Mouse (Mus musculus): ENCODE results near the gene Adgrl4. TPM values are rescaled to one million over a fixed set of nuclear protein-coding genes. Genes with fewer than 3 reads are reported as not detected.
A peak's percentile ranks its signal among the peaks of the same experiment; 100 is the strongest.

The Adgrl4 gene
- total RNA-seq, 2 experiments from 2014 or later = 76.3 to 113 TPM

DNA sequence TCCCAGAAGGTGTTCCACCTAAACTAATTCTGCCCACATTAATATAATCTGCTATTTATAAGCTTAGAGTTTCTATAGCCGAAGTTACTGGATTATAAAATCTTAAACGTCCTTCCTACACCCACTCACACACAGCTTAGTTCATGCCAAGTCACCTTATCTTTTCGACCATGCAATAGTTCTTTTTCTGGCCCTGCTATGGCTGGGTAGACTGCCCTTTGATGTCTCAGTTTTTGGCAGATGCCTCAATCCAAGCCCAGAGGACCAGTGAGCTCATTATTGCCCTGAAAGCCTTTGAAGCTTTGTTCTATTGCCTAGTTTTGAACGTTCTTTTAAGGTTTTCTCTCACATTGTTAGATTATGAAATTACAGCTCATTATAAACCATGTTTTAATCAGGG lies 27.5 kb downstream of the Adgrl4 start:
- intact Hi-C loops (cut with DNase I) = no loop called here
- no peak for DNase-seq

DNA sequence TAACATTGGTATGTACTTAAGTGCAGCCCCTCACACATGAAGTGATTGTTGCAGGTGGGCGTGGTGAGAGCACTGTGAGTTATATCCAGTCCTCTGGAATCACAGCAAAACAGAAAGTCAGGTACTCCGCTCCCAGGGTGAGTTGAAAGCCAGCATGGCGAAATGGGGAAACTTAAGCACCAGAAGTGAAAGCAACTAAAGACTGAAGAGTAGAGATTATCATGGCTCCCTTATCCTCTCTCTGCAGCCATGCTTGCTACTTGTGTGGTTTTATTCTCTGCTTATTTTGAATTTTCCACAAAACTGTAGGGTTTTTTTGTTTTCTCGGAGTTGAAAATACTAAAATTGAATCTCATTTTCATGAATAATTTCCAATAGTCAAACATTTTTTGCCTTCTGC lies 51.2 kb downstream of the Adgrl4 start:
- intact Hi-C loops (cut with DNase I) = no loop called here
- DNase-seq = no peak

DNA sequence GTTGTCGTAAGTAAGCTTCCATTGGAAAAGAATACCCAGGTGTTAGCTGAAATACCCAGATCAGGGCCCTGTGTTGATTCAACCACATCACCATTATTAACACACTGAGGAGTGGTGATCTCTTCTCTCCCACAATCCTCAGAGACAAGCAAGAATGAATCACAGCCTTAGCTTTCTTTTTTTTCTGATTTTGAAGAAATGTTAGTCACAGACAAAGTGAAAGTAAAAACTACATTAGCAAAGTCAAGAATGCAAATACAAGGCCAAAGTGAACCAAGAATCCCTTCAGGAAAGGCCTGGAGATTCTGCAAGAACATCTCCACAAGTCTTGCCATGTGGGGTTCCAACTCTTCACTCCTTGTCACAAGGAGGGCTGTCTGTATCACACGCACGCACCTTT lies 67.9 kb downstream of the Adgrl4 start:
- no peak for DNase-seq
- intact Hi-C loops (cut with DNase I) = loop anchor here (5.0 kb wide), 1 partner anchor 78 kb away; no protein-coding TSS in a partner anchor

DNA sequence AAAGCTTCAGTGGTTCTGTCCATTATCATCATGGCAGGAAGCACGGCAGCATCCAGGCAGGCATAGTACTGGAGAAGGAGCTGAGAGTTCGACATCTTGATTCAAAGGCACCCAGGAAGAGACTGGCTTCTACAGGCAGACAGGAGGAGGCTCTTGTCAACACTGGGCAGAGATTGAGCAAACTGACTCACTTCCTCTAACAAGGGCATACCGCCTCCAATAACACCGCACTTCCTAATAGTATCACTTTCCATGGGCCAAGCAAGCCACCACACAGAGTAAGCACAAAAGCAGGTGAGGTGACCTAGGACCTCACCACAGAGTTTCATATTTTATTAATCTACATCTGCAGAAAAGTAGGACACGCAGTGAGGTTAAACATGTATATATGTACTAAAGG lies 73.5 kb downstream of the Adgrl4 start:
- intact Hi-C loops (cut with DNase I) = no loop called here
- DNase-seq = no peak

GRCm38 (mm10) chr3:151547182-151547581 lies 109.5 kb downstream of the Adgrl4 start:
- intact Hi-C loops (cut with DNase I) = no loop called here
- DNase-seq = no peak

DNA sequence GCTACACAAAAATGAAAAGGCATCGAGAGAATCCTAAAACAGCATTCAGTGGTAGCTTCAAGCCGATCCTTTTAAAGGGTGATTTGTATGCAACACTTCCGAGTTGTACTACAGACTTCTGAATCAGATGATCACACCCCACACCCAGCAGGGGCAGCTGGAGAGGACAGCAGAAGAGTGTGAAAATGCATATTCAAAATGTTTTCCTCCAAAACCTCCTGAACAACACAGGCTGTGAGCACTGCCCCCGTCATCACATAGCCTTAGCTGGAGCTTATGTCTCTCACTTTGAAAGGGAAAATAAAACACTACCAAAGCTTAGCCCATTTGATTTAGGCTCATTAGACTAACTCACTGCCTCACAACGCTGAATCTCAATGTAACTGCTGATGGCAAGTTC lies 113.3 kb downstream of the Adgrl4 start:
- intact Hi-C loops (cut with DNase I) = no loop called here
- DNase-seq = no peak

- DNase-seq = no peak
- intact Hi-C loops (cut with DNase I) = no loop called here
Observed at GRCm38 (mm10) chr3:151556635-151557034, 118.9 kb downstream of the Adgrl4 start.

GRCm38 (mm10) chr3:151557125-151557524 lies 119.4 kb downstream of the Adgrl4 start:
- intact Hi-C loops (cut with DNase I) = no loop called here
- no peak for DNase-seq

- DNase-seq = no peak
- intact Hi-C loops (cut with DNase I) = no loop called here
Observed at GRCm38 (mm10) chr3:151557607-151558006, 119.9 kb downstream of the Adgrl4 start.

DNA sequence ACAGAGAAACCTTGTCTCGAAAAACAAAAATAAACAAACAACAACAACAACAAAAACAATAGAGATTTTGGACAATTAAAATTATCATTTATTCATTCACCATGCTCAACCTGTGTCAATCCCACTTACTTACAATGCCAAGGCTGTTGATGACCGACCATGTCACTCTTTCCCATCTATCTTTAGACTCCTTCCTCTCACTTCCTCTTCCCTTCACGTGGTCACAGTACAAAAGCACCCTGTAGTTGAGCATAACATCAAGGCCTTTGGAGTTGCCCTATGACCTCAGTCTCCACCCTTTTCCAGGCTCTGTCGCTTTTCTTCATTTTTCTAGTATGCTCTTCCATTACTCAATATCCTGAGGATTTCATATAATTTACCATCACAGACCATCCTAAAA lies 120.7 kb downstream of the Adgrl4 start:
- intact Hi-C loops (cut with DNase I) = no loop called here
- no peak for DNase-seq

DNA sequence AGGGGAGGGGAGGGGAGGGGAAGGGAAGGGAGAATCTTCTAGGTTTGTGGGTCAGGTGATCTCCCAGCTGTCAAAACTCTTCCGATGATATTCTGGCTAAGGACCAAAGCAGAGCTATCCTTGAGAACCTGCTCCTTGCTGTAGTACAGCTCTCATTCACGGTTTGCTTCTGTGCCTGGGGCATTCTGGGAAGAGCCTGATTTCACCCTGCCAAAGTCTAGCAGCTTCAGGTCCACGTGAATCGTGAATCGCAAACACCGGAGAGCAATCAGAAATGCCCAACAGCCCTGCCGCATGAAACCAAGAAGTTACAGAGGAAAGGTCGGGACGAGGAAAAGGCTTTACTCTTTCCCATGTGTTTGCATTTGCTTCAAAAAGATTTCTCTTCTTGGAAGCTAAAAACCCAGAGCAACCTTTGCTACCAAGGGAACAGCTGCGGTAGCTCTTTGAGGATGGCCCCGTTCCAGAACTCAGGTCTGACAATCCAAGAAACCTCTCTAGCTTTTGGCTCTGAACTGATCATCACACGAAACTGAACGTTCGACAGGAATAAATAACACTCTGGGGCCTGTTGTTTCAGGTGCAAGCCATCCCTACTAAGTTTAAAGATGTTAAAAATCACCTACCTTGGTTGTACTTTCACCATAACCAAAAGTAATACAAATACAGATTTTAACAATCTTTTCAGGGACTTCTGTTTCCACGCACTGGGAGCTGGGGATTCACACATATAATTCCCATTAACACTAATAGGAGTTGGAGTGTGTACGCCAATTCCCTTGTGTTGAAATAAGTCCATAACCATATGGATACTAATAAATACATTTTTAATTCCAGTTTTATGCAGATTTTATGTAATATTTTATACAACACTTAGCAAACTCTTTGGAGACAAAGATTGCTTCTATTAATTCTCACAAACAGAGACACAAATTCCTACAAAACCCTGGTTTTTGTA lies 128.3 kb downstream of the Adgrl4 start:
- DNase-seq = no peak
- intact Hi-C loops (cut with DNase I) = loop anchor here (2.0 kb wide), 1 partner anchor 1181 kb away; no protein-coding TSS in a partner anchor

DNA sequence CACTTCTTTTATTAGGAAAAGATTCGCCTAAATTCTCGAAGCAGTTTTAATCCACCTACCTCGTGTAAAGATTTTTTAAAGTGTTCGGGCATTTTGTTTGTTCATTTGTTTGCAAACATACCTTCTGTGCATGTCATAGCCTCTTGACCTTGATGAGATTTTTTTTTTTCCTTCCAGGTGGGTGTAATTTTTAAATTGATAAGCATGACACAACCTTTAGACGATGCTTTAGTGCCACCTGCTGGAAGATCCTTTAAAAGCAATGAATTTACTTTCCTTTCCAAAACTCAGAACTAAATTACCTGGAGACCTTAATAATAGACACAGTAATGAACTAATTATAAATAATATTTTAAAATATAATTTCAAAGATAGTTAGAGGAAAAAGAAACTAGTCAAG lies 128.9 kb downstream of the Adgrl4 start:
- intact Hi-C loops (cut with DNase I) = loop anchor here (2.0 kb wide), 1 partner anchor 1182 kb away; no protein-coding TSS in a partner anchor
- peak in 1 of 2 experiments; percentile 4 for DNase-seq

DNA sequence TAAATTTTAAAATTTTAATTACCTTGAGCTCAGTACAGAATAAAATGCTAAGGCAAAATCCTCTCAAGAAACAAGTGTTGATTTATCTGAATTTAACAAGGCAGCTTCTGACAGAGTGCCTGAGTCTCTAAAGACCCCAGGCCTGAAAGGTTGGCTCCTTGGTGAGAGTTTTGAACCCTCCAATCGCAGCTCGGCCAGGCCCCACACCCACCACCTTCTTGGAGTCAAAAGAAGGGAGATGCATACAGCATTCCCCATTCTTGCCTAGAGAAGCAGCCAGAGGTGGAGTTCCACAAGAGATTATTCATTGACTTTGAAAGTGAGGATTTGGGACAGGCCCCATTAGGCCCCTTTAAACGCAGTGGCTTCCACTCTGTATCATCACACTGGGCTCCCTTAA lies 129.9 kb downstream of the Adgrl4 start:
- no peak for DNase-seq
- intact Hi-C loops (cut with DNase I) = loop anchor here (2.0 kb wide), 1 partner anchor 1183 kb away; no protein-coding TSS in a partner anchor

GRCm38 (mm10) chr3:151572089-151572488 lies 134.4 kb downstream of the Adgrl4 start:
- intact Hi-C loops (cut with DNase I) = no loop called here
- no peak for DNase-seq

DNA sequence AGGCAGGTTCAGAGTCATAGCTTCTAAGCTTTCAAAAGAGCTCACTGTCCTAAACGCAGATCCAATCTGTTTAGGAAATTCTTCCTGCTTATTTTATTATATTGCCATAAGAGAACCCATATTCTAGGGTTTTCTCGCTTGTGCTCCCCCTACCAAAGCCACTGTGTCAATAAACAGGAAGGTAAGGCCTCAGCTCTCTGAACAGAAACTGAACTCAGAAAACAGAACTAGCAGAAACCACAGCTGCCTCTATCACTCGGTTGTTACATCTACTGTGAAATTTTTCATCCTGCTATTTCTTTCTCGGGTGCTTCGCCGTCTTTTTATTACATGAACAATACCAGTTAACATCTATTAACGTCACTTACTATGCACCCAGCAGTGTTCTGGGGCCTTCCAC lies 137.6 kb downstream of the Adgrl4 start:
- intact Hi-C loops (cut with DNase I) = no loop called here
- DNase-seq = no peak

GRCm38 (mm10) chr3:151576155-151576554 lies 138.5 kb downstream of the Adgrl4 start:
- intact Hi-C loops (cut with DNase I) = no loop called here
- DNase-seq = no peak

DNA sequence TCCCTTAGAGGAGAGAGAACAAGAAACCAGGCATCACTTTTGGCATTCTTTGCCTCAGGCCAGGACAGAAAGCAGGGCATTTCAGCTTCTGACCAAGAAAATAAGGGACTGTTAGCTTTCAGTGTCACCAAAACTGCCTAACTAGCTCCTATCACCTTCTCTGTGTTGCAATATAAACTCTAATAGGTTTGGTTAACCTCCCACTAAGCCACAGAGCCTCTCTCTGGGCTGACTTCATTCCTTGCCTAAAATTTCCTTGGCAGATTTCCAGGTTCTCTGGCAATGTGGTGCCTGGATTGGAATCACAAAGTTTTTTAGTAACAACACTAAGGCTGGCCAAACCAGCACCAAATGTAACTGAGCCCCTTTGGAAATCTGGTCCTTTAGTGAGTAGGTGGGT lies 154.2 kb downstream of the Adgrl4 start:
- intact Hi-C loops (cut with DNase I) = no loop called here
- DNase-seq = no peak
